Mouse (Mus musculus) stomach, embryonic 16.5 days (tissue): ENCODE measurements at regions not wholly inside any gene's neighbourhood (a gene's known extent, or its start where the extent isn't known, plus 50 kb on each side); places are given as distances from the start of the nearest gene placed in this dataset.
A peak's percentile ranks its signal among the peaks of the same experiment; 100 is the strongest.

Experiments
- ATAC-seq: fragments of 200-750 bp; cut with Nextera tagmentation; 2 replicates; pipeline ENCODE4 v1.8.0; 2017; ENCODE audit warnings: moderate number of reproducible peaks, moderate TSS enrichment; ENCODE audit not compliant: insufficient read depth, low FRiP score
- H3K27ac ChIP-seq: fragments of 300-500 bp; sonication (generic); 2 replicates; pipeline ENCODE4 v1.5.1; 2014; ENCODE audit warnings: low read length
- H3K27me3 ChIP-seq: fragments of 300-500 bp; sonication (generic); 2 replicates; pipeline ENCODE4 v1.6.1; 2014; ENCODE audit warnings: low read length, control low read depth, mixed read lengths; ENCODE audit not compliant: control insufficient read depth, insufficient read depth
- H3K36me3 ChIP-seq: fragments of 300-500 bp; sonication (generic); 2 replicates; pipeline ENCODE4 v1.6.1; 2014; ENCODE audit warnings: low read length; ENCODE audit not compliant: control insufficient read depth, insufficient read depth
- H3K4me1 ChIP-seq: fragments of 300-500 bp; sonication (generic); 2 replicates; pipeline ENCODE4 v1.6.1; 2014; ENCODE audit warnings: low read length, control low read depth, mixed read lengths; ENCODE audit not compliant: control insufficient read depth, insufficient read depth
- H3K4me2 ChIP-seq: fragments of 300-500 bp; sonication (generic); 2 replicates; pipeline ENCODE4 v1.6.1; 2014; ENCODE audit warnings: low read depth, low read length, mixed read lengths
- H3K4me3 ChIP-seq: fragments of 300-500 bp; sonication (generic); replicated peaks from 2 replicates; pipeline ENCODE4 v1.5.1; 2014; ENCODE audit warnings: mild to moderate bottlenecking, low read length
- H3K9ac ChIP-seq: fragments of 300-500 bp; sonication (generic); 2 replicates; pipeline ENCODE4 v1.6.1; 2014; ENCODE audit warnings: low read length
- H3K9me3 ChIP-seq: fragments of 300-500 bp; sonication (generic); replicated peaks from 2 replicates; pipeline ENCODE4 v1.6.1; 2016; ENCODE audit warnings: low read length, control low read depth; ENCODE audit not compliant: control insufficient read depth
- WGBS: fragments of 180-500 bp; shearing (Covaris S2); extraction: QIAGEN DNeasy Blood & Tissue Kit; methylation state at CpG from one replicate; pipeline ENCODE4 v1.1.7; 2014; 5-methylcytosine and 5-hydroxymethylcytosine counted together

- Histone ChIP-seq H3K4me3 (no peak overlapping the region), H3K4me1 (no peaks in the 10 kb centered on the region), H3K9me3 (no peaks in the 10 kb centered on the region), H3K27me3 (no peaks in the 10 kb centered on the region), H3K36me3 (no peaks in the 10 kb centered on the region), H3K4me2 (peak overlapping the region; percentile 19), H3K9ac (no peak overlapping the region), H3K27ac (no peak overlapping the region)
- 35% methylated on average over 9 of the region's 9 CpGs for WGBS
- peak; percentile 50 for ATAC-seq
Observed at GRCm38 (mm10) chr12:73842000-73842675, 59.0 kb upstream of the Hif1a start.

DNA sequence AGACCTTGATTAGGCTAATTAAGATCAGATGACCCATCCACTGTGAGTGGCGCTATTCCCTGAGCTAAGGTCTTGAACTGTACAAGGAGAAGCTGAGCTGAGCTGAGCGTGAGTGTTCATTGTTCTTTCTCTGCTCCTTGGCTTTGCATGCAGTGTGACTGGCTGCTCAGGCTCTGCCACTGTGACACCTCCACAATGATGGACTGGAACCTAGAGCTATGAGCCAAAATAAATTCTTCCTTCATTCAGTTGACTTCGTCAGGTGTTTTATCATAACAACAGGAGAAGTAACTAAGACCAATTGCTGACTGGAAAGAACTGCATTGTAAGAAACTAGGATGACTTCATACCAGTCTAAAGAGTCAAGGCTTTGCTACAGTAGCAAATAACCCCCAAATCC, 56.4 kb upstream of the Hif1a start:
- no peak overlapping the region for H3K9ac ChIP-seq
- 90% methylated on average over 3 of the region's 3 CpGs for WGBS

DNA sequence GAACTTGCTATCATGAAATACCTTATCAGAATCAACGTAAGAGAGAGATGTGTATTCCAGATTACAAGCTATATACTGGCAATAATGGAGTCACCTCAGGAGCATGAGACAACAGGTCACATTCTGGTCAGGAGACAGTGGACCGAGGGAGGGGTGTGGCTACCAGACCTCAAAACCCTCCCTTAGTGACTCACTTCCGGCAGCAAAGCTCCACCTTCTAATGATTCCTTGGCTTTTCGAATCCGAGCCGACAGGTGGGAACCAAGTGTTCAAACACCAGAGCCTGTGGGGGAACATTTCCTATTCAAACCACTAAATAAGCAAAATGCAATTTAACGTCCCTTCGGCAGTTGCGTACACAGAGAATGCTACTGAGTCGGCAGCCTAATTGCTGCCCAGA, 54.5 kb upstream of the Hif1a start:
- Histone ChIP-seq H3K9ac (no peak overlapping the region), H3K4me1 (peaks cover 6% of the 10 kb centered on the region; the same call in 1 of the 2 replicates), H3K4me2 (peak overlapping the region; percentile 38; the same call in 1 of the 2 replicates), H3K27ac (no peak overlapping the region), H3K4me3 (no peak overlapping the region; the same call in 1 of the 2 replicates), H3K9me3 (no peaks in the 10 kb centered on the region), H3K27me3 (no peaks in the 10 kb centered on the region), H3K36me3 (no peaks in the 10 kb centered on the region)
- no peak for ATAC-seq
- WGBS, result 54% methylated on average over 10 of the region's 10 CpGs

More for the DNA sequence above, 56.4 kb upstream of the Hif1a start:
- H3K27ac ChIP-seq, result no peak overlapping the region
- no peak overlapping the region for H3K4me3 ChIP-seq
- ATAC-seq, result no peak
- H3K36me3 ChIP-seq, result no peaks in the 10 kb centered on the region
- peaks cover 6% of the 10 kb centered on the region; the same call in 1 of the 2 replicates for H3K4me1 ChIP-seq
- no peaks in the 10 kb centered on the region for H3K9me3 ChIP-seq
- no peak overlapping the region for H3K4me2 ChIP-seq
- no peaks in the 10 kb centered on the region for H3K27me3 ChIP-seq

DNA sequence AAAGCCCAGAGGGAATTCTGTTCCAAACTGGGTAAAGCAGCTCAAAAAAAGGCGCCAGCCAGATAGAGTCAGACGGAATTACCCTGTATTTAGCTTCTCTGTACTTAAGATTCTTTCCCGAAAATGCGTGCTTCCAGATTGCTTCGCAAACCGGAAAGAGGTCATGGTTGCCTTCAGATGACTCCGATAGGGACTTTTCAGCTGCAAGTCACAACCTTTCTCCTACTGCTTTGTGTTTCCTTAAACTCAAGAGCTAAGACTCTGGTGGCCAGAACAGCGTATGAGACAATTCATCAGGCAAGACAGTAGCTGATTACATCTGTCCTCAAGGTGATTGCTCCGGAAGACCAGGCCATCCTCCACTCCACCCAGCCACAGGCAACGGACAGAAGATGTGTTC, 53.8 kb upstream of the Hif1a start:
- Histone ChIP-seq H3K36me3 (no peaks in the 10 kb centered on the region), H3K9ac (no peak overlapping the region), H3K4me3 (no peak overlapping the region), H3K4me1 (peaks cover 6% of the 10 kb centered on the region; the same call in 1 of the 2 replicates), H3K27me3 (no peaks in the 10 kb centered on the region), H3K4me2 (peak overlapping the region; percentile 38; the same call in 1 of the 2 replicates), H3K9me3 (no peaks in the 10 kb centered on the region), H3K27ac (no peak overlapping the region)
- no peak for ATAC-seq
- 65% methylated on average over 10 of the region's 10 CpGs for WGBS

DNA sequence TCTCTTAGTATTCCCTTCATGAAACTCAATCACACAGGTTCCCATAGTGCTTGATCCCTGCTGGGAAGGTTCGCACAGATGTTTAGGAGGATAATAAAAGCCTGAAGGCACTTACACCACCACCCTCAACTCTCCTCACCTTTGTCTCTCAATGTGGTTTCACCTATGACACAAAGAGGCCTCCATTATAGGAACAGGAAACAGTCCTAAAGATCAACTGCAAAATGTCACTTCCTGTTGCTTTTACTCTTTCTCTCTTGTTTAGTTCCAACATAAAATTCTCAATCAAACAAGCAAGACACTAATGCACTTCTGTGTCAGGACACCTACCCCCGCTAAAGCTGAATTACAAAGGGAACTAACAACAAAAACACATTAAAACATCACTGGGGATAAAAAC, 50.3 kb upstream of the Hif1a start:
- H3K27ac ChIP-seq, result no peak overlapping the region
- H3K36me3 ChIP-seq, result no peaks in the 10 kb centered on the region
- no peak overlapping the region for H3K9ac ChIP-seq
- ATAC-seq, result no peak
- H3K4me3 ChIP-seq, result no peak overlapping the region
- H3K27me3 ChIP-seq, result no peaks in the 10 kb centered on the region
- WGBS, result 79% methylated on average over 2 of the region's 2 CpGs
- no peaks in the 10 kb centered on the region for H3K9me3 ChIP-seq
- peaks cover 6% of the 10 kb centered on the region; the same call in 1 of the 2 replicates for H3K4me1 ChIP-seq
- H3K4me2 ChIP-seq, result no peak overlapping the region
